Mouse (Mus musculus): Measurements from ENCODE around the gene Itga5. TPM values are rescaled to one million over a fixed set of nuclear protein-coding genes. Genes with fewer than 3 reads are reported as not detected.

The Itga5 gene
- polyA plus RNA-seq, 1 experiment from 2014 or later: 28.6 TPM

GRCm38 (mm10) chr15:103323455-103324247 is 42.9 kb downstream of the Itga5 start:
- Histone ChIP-seq H3K4me1 (ENCODE audit: control insufficient read depth, insufficient read depth, low read length) (peaks cover 10% of the 10 kb centered on the region), H3K4me3 (ENCODE audit: low read depth, low read length) (peak overlapping the region; percentile 75), H3K9me3 (ENCODE audit: control insufficient read depth, low read length) (no peaks in the 10 kb centered on the region), H3K27ac (replicated peaks; ENCODE audit: low read depth, low read length) (peak overlapping the region; percentile 53; the same call in 1 of the 2 replicates), H3K4me2 (ENCODE audit: low read depth, severe bottlenecking) (peak overlapping the region; percentile 85), H3K27me3 (ENCODE audit: control insufficient read depth, insufficient read depth, low read length) (no peaks in the 10 kb centered on the region), H3K9ac (ENCODE audit: low read length) (peak overlapping the region; percentile 72), H3K36me3 (ENCODE audit: control insufficient read depth, insufficient read depth, low read length) (no peaks in the 10 kb centered on the region)
- peak; percentile 94 for DNase-seq (ENCODE audit: low spot score)
- ATAC-seq (ENCODE audit: insufficient number of reproducible peaks, low FRiP score, low TSS enrichment, low read depth): peak; percentile 92
- WGBS: 1% methylated on average over 39 of the region's 40 CpGs

DNA sequence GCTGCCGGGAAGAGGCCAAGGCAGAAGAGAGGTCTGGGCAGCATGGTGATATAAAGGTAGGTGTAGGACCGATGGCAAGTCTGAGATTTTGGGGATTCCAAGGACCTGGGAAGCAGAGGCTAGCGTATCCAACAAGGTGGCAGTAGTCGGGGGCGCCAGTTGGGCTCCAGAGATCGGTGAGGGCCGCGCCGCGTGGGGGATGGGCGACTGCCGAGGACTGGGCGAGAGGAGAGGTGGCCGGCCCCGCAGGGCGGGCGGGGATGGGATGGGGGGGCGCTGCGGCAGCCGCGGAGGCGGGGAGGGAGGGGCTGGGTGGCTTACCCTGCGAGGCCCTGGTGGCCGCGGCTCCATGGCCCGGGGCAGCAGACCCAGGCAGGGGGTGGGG is 43.5 kb downstream of the Itga5 start:
- DNase-seq (ENCODE audit: low spot score): peak; percentile 75
- 0% methylated on average over 18 of the region's 26 CpGs for WGBS
- Histone ChIP-seq H3K36me3 (ENCODE audit: control insufficient read depth, insufficient read depth, low read length) (no peaks in the 10 kb centered on the region), H3K27ac (replicated peaks; ENCODE audit: low read depth, low read length) (peak overlapping the region; percentile 53; the same call in 1 of the 2 replicates), H3K4me1 (ENCODE audit: control insufficient read depth, insufficient read depth, low read length) (peaks cover 10% of the 10 kb centered on the region), H3K9me3 (ENCODE audit: control insufficient read depth, low read length) (no peaks in the 10 kb centered on the region), H3K4me2 (ENCODE audit: low read depth, severe bottlenecking) (peak overlapping the region; percentile 85), H3K9ac (ENCODE audit: low read length) (peak overlapping the region; percentile 72), H3K27me3 (ENCODE audit: control insufficient read depth, insufficient read depth, low read length) (no peaks in the 10 kb centered on the region), H3K4me3 (ENCODE audit: low read depth, low read length) (peak overlapping the region; percentile 75)
- ATAC-seq (ENCODE audit: insufficient number of reproducible peaks, low FRiP score, low TSS enrichment, low read depth): peak; percentile 49

GRCm38 (mm10) chr15:103322396-103322795 is 44.2 kb downstream of the Itga5 start:
- Histone ChIP-seq H3K36me3 (ENCODE audit: control insufficient read depth, insufficient read depth, low read length) (no peaks in the 10 kb centered on the region), H3K9me3 (ENCODE audit: control insufficient read depth, low read length) (no peaks in the 10 kb centered on the region), H3K27ac (replicated peaks; ENCODE audit: low read depth, low read length) (no peak overlapping the region), H3K4me1 (ENCODE audit: control insufficient read depth, insufficient read depth, low read length) (peaks cover 10% of the 10 kb centered on the region), H3K4me2 (ENCODE audit: low read depth, severe bottlenecking) (peak overlapping the region; percentile 85), H3K27me3 (ENCODE audit: control insufficient read depth, insufficient read depth, low read length) (no peaks in the 10 kb centered on the region), H3K9ac (ENCODE audit: low read length) (peak overlapping the region; percentile 72), H3K4me3 (ENCODE audit: low read depth, low read length) (peak overlapping the region; percentile 75)
- ATAC-seq (ENCODE audit: insufficient number of reproducible peaks, low FRiP score, low TSS enrichment, low read depth) (no peak), DNase-seq (ENCODE audit: low spot score) (no peak)
- WGBS: 47% methylated on average over 4 of the region's 4 CpGs

DNA sequence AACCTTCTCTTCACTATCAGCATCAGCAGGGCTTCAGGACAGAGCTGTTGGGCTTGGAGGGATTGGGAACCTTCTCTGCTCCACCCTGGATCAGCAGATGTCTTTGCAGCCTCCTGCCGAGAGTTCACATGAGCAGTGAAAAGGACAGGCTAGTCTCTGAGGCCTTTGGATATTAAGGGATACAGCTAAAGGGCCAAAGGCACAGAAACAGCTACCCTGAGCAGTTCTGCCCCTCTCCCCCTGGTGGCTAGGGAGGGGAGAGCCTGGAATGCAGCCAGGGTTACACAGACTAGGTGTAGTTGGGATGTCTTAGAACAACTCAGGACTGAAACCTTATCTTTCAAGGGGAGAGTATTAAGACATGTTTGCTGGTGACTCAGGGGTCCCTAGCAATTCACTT is 45.5 kb downstream of the Itga5 start:
- 44% methylated on average over 1 of the region's 1 CpGs for WGBS
- DNase-seq (ENCODE audit: low spot score) (peak; percentile 55), ATAC-seq (ENCODE audit: insufficient number of reproducible peaks, low FRiP score, low TSS enrichment, low read depth) (no peak)
- Histone ChIP-seq H3K9me3 (ENCODE audit: control insufficient read depth, low read length) (no peaks in the 10 kb centered on the region), H3K36me3 (ENCODE audit: control insufficient read depth, insufficient read depth, low read length) (no peaks in the 10 kb centered on the region), H3K27ac (replicated peaks; ENCODE audit: low read depth, low read length) (no peak overlapping the region), H3K4me3 (ENCODE audit: low read depth, low read length) (no peak overlapping the region), H3K4me2 (ENCODE audit: low read depth, severe bottlenecking) (no peak overlapping the region), H3K4me1 (ENCODE audit: control insufficient read depth, insufficient read depth, low read length) (peaks cover 10% of the 10 kb centered on the region), H3K27me3 (ENCODE audit: control insufficient read depth, insufficient read depth, low read length) (no peaks in the 10 kb centered on the region), H3K9ac (ENCODE audit: low read length) (no peak overlapping the region)

- no peaks in the 10 kb centered on the region for H3K27me3 ChIP-seq (ENCODE audit: control insufficient read depth, insufficient read depth, low read length)
- H3K4me2 ChIP-seq (ENCODE audit: low read depth, severe bottlenecking): no peak overlapping the region
- WGBS: 80% methylated on average over 3 of the region's 3 CpGs
- no peak overlapping the region for H3K27ac ChIP-seq (replicated peaks; ENCODE audit: low read depth, low read length)
- peaks cover 22% of the 10 kb centered on the region for H3K4me1 ChIP-seq (ENCODE audit: control insufficient read depth, insufficient read depth, low read length)
- DNase-seq (ENCODE audit: low spot score): no peak
- no peak overlapping the region for H3K9ac ChIP-seq (ENCODE audit: low read length)
- H3K4me3 ChIP-seq (ENCODE audit: low read depth, low read length): no peak overlapping the region
- ATAC-seq (ENCODE audit: insufficient number of reproducible peaks, low FRiP score, low TSS enrichment, low read depth): no peak
- H3K9me3 ChIP-seq (ENCODE audit: control insufficient read depth, low read length): no peaks in the 10 kb centered on the region
- no peaks in the 10 kb centered on the region for H3K36me3 ChIP-seq (ENCODE audit: control insufficient read depth, insufficient read depth, low read length)
These were observed 48.3 kb downstream of the Itga5 start for GRCm38 (mm10) chr15:103318201-103318816.

DNA sequence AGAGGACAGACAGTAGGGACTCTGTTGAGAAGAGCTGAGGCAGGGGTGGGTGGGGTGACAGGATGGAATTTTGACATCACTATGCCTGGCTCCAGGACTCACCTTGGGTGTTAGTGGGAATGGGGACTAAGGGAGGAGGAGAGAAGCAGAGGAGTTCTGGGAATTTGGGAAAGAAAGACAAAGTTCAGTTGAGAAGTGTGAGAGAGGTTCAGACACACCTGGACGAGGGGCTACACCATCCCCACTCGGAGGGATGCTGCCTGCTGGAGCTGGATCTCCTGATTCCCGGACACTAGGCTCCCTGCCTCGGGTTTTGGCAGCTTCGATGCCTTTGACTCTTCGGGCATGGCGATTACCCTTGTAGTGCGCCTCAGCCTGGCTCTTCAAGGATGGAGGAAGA is 48.8 kb downstream of the Itga5 start:
- WGBS: 90% methylated on average over 8 of the region's 8 CpGs
- H3K4me2 ChIP-seq (ENCODE audit: low read depth, severe bottlenecking): no peak overlapping the region
- no peak overlapping the region for H3K27ac ChIP-seq (replicated peaks; ENCODE audit: low read depth, low read length)
- no peak for DNase-seq (ENCODE audit: low spot score)
- no peak for ATAC-seq (ENCODE audit: insufficient number of reproducible peaks, low FRiP score, low TSS enrichment, low read depth)
- H3K27me3 ChIP-seq (ENCODE audit: control insufficient read depth, insufficient read depth, low read length): no peaks in the 10 kb centered on the region
- H3K9ac ChIP-seq (ENCODE audit: low read length): no peak overlapping the region
- peaks cover 22% of the 10 kb centered on the region for H3K4me1 ChIP-seq (ENCODE audit: control insufficient read depth, insufficient read depth, low read length)
- no peaks in the 10 kb centered on the region for H3K36me3 ChIP-seq (ENCODE audit: control insufficient read depth, insufficient read depth, low read length)
- no peak overlapping the region for H3K4me3 ChIP-seq (ENCODE audit: low read depth, low read length)
- no peaks in the 10 kb centered on the region for H3K9me3 ChIP-seq (ENCODE audit: control insufficient read depth, low read length)

DNA sequence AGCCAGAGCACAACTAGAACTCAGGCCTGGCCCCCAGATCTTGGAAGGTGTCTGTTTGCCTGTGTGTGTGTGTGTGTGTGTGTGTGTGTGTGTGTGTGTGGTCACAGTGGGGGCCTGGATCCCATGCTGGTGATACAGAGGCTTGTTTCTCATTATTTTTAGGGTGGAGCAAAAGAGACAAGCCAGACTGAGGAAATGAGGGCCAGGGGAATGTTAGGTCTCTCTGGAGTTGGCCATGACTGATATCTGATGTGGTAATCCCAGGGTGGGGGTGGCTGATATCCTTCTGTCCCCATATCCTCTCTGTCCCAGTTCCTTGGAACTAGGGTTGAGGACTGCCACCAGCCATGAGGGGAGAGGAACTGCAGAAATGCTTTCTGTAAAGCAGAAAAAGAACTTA is 49.4 kb downstream of the Itga5 start:
- ATAC-seq (ENCODE audit: insufficient number of reproducible peaks, low FRiP score, low TSS enrichment, low read depth) (no peak), DNase-seq (ENCODE audit: low spot score) (no peak)
- no peak overlapping the region for H3K4me2 ChIP-seq (ENCODE audit: low read depth, severe bottlenecking)
- H3K4me3 ChIP-seq (ENCODE audit: low read depth, low read length): no peak overlapping the region
- no peaks in the 10 kb centered on the region for H3K27me3 ChIP-seq (ENCODE audit: control insufficient read depth, insufficient read depth, low read length)
- no peaks in the 10 kb centered on the region for H3K36me3 ChIP-seq (ENCODE audit: control insufficient read depth, insufficient read depth, low read length)
- H3K9ac ChIP-seq (ENCODE audit: low read length): no peak overlapping the region
- no peak overlapping the region for H3K27ac ChIP-seq (replicated peaks; ENCODE audit: low read depth, low read length)
- no peaks in the 10 kb centered on the region for H3K9me3 ChIP-seq (ENCODE audit: control insufficient read depth, low read length)
- peaks cover 16% of the 10 kb centered on the region for H3K4me1 ChIP-seq (ENCODE audit: control insufficient read depth, insufficient read depth, low read length)

DNA sequence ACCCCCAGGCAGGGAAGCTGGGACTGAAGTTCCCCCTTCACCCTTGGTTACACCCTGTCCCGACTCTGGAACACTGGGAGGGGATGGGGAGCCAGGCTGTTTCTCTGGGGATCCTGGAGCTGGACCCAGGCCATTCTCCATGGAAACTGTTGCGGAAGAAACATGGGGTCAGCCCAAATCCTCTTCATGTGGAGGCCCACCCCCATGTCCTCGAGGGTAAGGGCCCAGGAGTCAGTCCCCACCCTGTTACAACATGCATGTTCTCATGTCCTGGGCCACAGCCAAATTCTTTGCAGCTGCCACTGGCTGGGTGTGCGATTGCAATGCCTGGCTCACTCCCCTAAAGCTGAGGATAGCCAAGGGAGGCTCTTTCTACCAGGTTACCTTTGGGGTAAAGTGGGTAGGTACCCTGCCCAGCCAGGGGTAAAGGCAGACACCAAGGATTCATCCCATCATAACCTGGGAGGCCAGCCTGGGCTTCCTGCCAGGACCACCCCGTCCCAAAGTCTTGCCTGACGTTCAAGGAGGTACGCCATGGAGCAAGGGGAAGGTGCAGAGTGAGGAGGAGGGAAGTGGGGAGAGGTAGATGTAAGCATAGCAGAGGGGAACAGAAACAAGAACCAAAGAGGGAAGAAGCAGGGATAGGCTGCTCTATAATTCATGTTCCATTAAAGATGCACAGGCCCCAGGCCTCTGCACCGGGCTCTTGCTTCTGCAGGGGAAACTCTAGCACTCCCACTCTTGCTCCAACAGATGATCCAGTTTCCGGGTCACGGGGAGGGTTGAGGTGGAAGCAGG is 50.4 kb downstream of the Itga5 start:
- no peak for DNase-seq (ENCODE audit: low spot score)
- Histone ChIP-seq H3K9me3 (ENCODE audit: control insufficient read depth, low read length) (no peaks in the 10 kb centered on the region), H3K4me2 (ENCODE audit: low read depth, severe bottlenecking) (no peak overlapping the region), H3K4me1 (ENCODE audit: control insufficient read depth, insufficient read depth, low read length) (peaks cover 16% of the 10 kb centered on the region), H3K9ac (ENCODE audit: low read length) (no peak overlapping the region), H3K27ac (replicated peaks; ENCODE audit: low read depth, low read length) (no peak overlapping the region), H3K4me3 (ENCODE audit: low read depth, low read length) (no peak overlapping the region), H3K27me3 (ENCODE audit: control insufficient read depth, insufficient read depth, low read length) (no peaks in the 10 kb centered on the region), H3K36me3 (ENCODE audit: control insufficient read depth, insufficient read depth, low read length) (no peaks in the 10 kb centered on the region)
- WGBS: 91% methylated on average over 10 of the region's 10 CpGs
- no peak for ATAC-seq (ENCODE audit: insufficient number of reproducible peaks, low FRiP score, low TSS enrichment, low read depth)

All from limb, embryonic 11.5 days (tissue).